Mouse (Mus musculus): ENCODE results near the gene Fggy. TPM values are rescaled to one million over a fixed set of nuclear protein-coding genes. Genes with fewer than 3 reads are reported as not detected.
A peak's percentile ranks its signal among the peaks of the same experiment; 100 is the strongest.

The Fggy gene
- polyA plus RNA-seq, 1 experiment from 2014 or later, result 8.2 TPM

DNA sequence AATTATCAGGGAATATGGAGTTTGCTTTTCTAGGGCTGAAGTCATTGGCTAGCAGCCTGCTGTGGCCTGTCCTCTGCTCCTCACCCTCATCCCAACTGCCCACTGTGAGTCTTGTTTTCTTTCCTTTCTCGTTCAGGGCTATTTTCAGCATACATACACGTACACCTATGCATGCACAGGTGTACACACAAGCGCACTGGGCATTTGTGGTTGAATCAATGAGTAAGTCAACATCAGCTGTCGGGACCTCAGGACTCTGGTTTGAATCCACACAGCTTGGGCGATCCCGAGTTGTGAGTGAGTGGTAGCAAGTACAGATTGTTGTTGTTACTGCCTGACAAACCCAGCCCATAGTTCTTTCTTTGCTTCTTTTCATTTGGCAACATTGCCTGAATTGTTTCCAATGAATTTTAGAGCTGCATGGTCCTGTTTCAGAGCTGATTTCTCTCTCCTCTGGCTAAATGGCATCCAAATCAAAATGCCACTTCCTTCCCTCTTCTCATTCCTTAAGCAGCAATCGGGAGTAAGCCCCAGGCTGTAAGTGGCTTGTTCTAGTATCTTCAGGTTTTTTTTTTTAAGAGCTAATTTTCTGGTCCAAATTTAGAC, 109.1 kb downstream of the Fggy start:
- DNase-seq (ENCODE audit: low spot score, missing footprints) (no peak), ATAC-seq (ENCODE audit: low FRiP score) (no peak)
- H3K4me1 ChIP-seq (ENCODE audit: control insufficient read depth, insufficient read depth, low read length), result no peaks in the 10 kb centered on the region
- H3K36me3 ChIP-seq (ENCODE audit: control insufficient read depth, insufficient read depth, low read length), result no peaks in the 10 kb centered on the region
- no peak overlapping the region for H3K9ac ChIP-seq (ENCODE audit: low read length)
- no peaks in the 10 kb centered on the region for H3K9me3 ChIP-seq (ENCODE audit: control insufficient read depth, low read length)
- no peak overlapping the region for H3K4me2 ChIP-seq
- no peak overlapping the region for H3K4me3 ChIP-seq (ENCODE audit: low read depth, low read length)
- no peaks in the 10 kb centered on the region for H3K27me3 ChIP-seq (ENCODE audit: control insufficient read depth, insufficient read depth, low read length)
- no peak overlapping the region for H3K27ac ChIP-seq (ENCODE audit: low read depth, low read length)
- WGBS, result 85% methylated on average over 7 of the region's 7 CpGs

- H3K4me1 ChIP-seq (ENCODE audit: control insufficient read depth, insufficient read depth, low read length), result no peaks in the 10 kb centered on the region
- no peaks in the 10 kb centered on the region for H3K36me3 ChIP-seq (ENCODE audit: control insufficient read depth, insufficient read depth, low read length)
- 87% methylated on average over 2 of the region's 2 CpGs for WGBS
- H3K27ac ChIP-seq (ENCODE audit: low read depth, low read length), result no peak overlapping the region
- H3K9ac ChIP-seq (ENCODE audit: low read length), result no peak overlapping the region
- DNase-seq (ENCODE audit: low spot score, missing footprints) (no peak), ATAC-seq (ENCODE audit: low FRiP score) (no peak)
- H3K4me2 ChIP-seq, result no peak overlapping the region
- H3K9me3 ChIP-seq (ENCODE audit: control insufficient read depth, low read length), result no peaks in the 10 kb centered on the region
- no peak overlapping the region for H3K4me3 ChIP-seq (ENCODE audit: low read depth, low read length)
- no peaks in the 10 kb centered on the region for H3K27me3 ChIP-seq (ENCODE audit: control insufficient read depth, insufficient read depth, low read length)
Observed at GRCm38 (mm10) chr4:95666896-95667295, 109.6 kb downstream of the Fggy start.

DNA sequence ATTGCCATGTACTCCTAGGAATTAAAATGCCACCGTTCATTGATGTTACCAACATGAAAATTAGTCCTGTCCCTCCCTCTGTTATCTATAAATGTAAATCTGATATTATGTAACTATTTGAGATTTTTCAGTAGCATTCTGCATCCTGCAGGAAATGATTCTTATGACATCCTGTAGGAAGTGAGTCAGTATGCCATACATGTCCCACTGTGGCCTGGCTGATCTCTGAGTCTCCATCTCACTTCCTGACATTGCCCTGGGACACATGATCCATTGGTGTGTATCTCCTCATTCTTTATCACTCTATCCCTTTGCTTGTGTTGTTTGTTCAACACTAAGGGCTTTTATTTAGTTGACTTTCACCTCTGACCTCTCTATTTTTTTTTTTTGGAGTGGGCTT, 110.3 kb downstream of the Fggy start:
- no peaks in the 10 kb centered on the region for H3K9me3 ChIP-seq (ENCODE audit: control insufficient read depth, low read length)
- no peak for ATAC-seq (ENCODE audit: low FRiP score)
- H3K4me1 ChIP-seq (ENCODE audit: control insufficient read depth, insufficient read depth, low read length), result no peaks in the 10 kb centered on the region
- H3K4me3 ChIP-seq (ENCODE audit: low read depth, low read length), result no peak overlapping the region
- H3K36me3 ChIP-seq (ENCODE audit: control insufficient read depth, insufficient read depth, low read length), result no peaks in the 10 kb centered on the region
- H3K9ac ChIP-seq (ENCODE audit: low read length), result no peak overlapping the region
- no peaks in the 10 kb centered on the region for H3K27me3 ChIP-seq (ENCODE audit: control insufficient read depth, insufficient read depth, low read length)
- no peak for DNase-seq (ENCODE audit: low spot score, missing footprints)
- H3K4me2 ChIP-seq, result no peak overlapping the region
- H3K27ac ChIP-seq (ENCODE audit: low read depth, low read length), result no peak overlapping the region
- 94% methylated on average over 1 of the region's 1 CpGs for WGBS

DNA sequence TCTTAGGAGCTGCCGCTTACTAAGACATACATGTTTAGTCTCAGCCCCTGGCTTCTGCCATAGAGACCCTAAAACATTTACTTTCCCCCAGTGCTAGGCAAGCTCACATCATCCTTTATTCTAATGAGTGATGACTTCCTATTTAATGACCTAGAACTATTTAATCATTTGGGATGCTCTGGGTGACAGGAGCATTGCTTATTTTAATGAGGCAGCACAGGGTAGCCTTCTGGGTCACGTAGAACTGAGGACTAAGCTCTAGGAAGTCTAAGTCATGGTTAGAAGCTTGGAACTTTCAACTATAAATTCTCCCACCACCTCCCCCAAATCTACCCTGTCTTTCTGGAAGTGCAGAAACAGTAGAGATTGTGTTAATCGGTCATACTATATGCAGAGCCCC, 111.2 kb downstream of the Fggy start:
- no peak for DNase-seq (ENCODE audit: low spot score, missing footprints)
- WGBS, result 89% methylated on average over 3 of the region's 3 CpGs
- no peak overlapping the region for H3K4me3 ChIP-seq (ENCODE audit: low read depth, low read length)
- no peaks in the 10 kb centered on the region for H3K9me3 ChIP-seq (ENCODE audit: control insufficient read depth, low read length)
- no peaks in the 10 kb centered on the region for H3K36me3 ChIP-seq (ENCODE audit: control insufficient read depth, insufficient read depth, low read length)
- no peak overlapping the region for H3K27ac ChIP-seq (ENCODE audit: low read depth, low read length)
- H3K27me3 ChIP-seq (ENCODE audit: control insufficient read depth, insufficient read depth, low read length), result no peaks in the 10 kb centered on the region
- H3K4me1 ChIP-seq (ENCODE audit: control insufficient read depth, insufficient read depth, low read length), result no peaks in the 10 kb centered on the region
- no peak overlapping the region for H3K9ac ChIP-seq (ENCODE audit: low read length)
- ATAC-seq (ENCODE audit: low FRiP score), result no peak
- H3K4me2 ChIP-seq, result no peak overlapping the region

- Histone ChIP-seq H3K4me2 (no peak overlapping the region), H3K9ac (ENCODE audit: low read length) (no peak overlapping the region), H3K36me3 (ENCODE audit: control insufficient read depth, insufficient read depth, low read length) (no peaks in the 10 kb centered on the region), H3K27me3 (ENCODE audit: control insufficient read depth, insufficient read depth, low read length) (no peaks in the 10 kb centered on the region), H3K9me3 (ENCODE audit: control insufficient read depth, low read length) (no peaks in the 10 kb centered on the region), H3K4me1 (ENCODE audit: control insufficient read depth, insufficient read depth, low read length) (no peaks in the 10 kb centered on the region), H3K4me3 (ENCODE audit: low read depth, low read length) (no peak overlapping the region), H3K27ac (ENCODE audit: low read depth, low read length) (no peak overlapping the region)
- ATAC-seq (ENCODE audit: low FRiP score) (no peak), DNase-seq (ENCODE audit: low spot score, missing footprints) (no peak)
- 68% methylated on average over 2 of the region's 2 CpGs for WGBS
Observed at GRCm38 (mm10) chr4:95669336-95669735, 112.0 kb downstream of the Fggy start.

GRCm38 (mm10) chr4:95670559-95670958, 113.3 kb downstream of the Fggy start:
- H3K36me3 ChIP-seq (ENCODE audit: control insufficient read depth, insufficient read depth, low read length), result no peaks in the 10 kb centered on the region
- WGBS, result 80% methylated on average over 3 of the region's 3 CpGs
- H3K27ac ChIP-seq (ENCODE audit: low read depth, low read length), result no peak overlapping the region
- no peaks in the 10 kb centered on the region for H3K4me1 ChIP-seq (ENCODE audit: control insufficient read depth, insufficient read depth, low read length)
- no peaks in the 10 kb centered on the region for H3K27me3 ChIP-seq (ENCODE audit: control insufficient read depth, insufficient read depth, low read length)
- ATAC-seq (ENCODE audit: low FRiP score) (no peak), DNase-seq (ENCODE audit: low spot score, missing footprints) (no peak)
- H3K9me3 ChIP-seq (ENCODE audit: control insufficient read depth, low read length), result no peaks in the 10 kb centered on the region
- H3K9ac ChIP-seq (ENCODE audit: low read length), result no peak overlapping the region
- H3K4me2 ChIP-seq, result no peak overlapping the region
- no peak overlapping the region for H3K4me3 ChIP-seq (ENCODE audit: low read depth, low read length)

DNA sequence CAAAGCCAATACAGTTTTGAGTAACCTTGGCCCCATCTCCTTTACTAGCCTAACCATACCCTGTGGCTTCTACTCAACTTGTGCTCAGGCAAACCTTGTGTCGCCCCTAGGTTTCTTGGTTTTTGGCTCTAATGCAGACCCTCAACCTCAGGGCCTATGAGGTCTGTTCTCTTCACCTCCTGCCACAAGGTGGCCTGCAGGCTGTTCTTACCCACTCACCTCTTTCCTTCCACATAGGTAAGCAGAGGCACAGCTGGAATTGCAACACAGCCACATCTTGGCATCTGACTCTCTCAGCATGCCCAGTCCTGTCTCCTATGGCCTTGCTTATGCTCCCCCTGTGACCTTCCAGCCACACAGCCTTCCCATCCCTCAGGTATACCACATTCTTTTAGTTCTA, 114.7 kb downstream of the Fggy start:
- H3K4me1 ChIP-seq (ENCODE audit: control insufficient read depth, insufficient read depth, low read length), result no peaks in the 10 kb centered on the region
- no peaks in the 10 kb centered on the region for H3K36me3 ChIP-seq (ENCODE audit: control insufficient read depth, insufficient read depth, low read length)
- no peak overlapping the region for H3K9ac ChIP-seq (ENCODE audit: low read length)
- 78% methylated on average over 1 of the region's 1 CpGs for WGBS
- H3K9me3 ChIP-seq (ENCODE audit: control insufficient read depth, low read length), result no peaks in the 10 kb centered on the region
- no peak overlapping the region for H3K4me3 ChIP-seq (ENCODE audit: low read depth, low read length)
- H3K27ac ChIP-seq (ENCODE audit: low read depth, low read length), result no peak overlapping the region
- H3K4me2 ChIP-seq, result no peak overlapping the region
- H3K27me3 ChIP-seq (ENCODE audit: control insufficient read depth, insufficient read depth, low read length), result no peaks in the 10 kb centered on the region
- ATAC-seq (ENCODE audit: low FRiP score), result no peak
- no peak for DNase-seq (ENCODE audit: low spot score, missing footprints)

DNA sequence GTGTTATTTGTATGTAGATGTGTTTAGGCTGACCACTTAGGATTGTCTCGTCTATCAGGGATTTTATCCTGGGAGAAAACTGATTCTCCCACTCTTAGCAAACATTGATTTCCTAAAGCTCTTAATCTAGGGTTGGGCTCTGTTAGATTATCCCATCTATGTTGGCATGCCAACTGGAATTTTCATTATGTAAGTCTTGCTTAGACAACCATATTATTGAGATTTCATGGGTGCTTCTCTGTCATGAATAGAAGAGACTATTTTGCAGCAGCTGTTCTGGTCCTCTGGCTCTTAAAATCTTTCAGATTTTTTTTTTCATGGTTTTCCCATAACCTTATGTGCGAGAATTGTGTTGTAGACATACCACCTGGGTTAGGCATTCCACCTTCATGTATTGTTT, 119.1 kb downstream of the Fggy start:
- Histone ChIP-seq H3K4me3 (ENCODE audit: low read depth, low read length) (no peak overlapping the region), H3K27me3 (ENCODE audit: control insufficient read depth, insufficient read depth, low read length) (no peaks in the 10 kb centered on the region), H3K4me2 (no peak overlapping the region), H3K4me1 (ENCODE audit: control insufficient read depth, insufficient read depth, low read length) (no peaks in the 10 kb centered on the region), H3K27ac (ENCODE audit: low read depth, low read length) (no peak overlapping the region), H3K36me3 (ENCODE audit: control insufficient read depth, insufficient read depth, low read length) (no peaks in the 10 kb centered on the region), H3K9ac (ENCODE audit: low read length) (no peak overlapping the region), H3K9me3 (ENCODE audit: control insufficient read depth, low read length) (no peaks in the 10 kb centered on the region)
- WGBS, result 65% methylated on average over 2 of the region's 2 CpGs
- peak; percentile 31 for ATAC-seq (ENCODE audit: low FRiP score)
- no peak for DNase-seq (ENCODE audit: low spot score, missing footprints)

- peaks cover 13% of the 10 kb centered on the region for H3K4me1 ChIP-seq (ENCODE audit: control insufficient read depth, insufficient read depth, low read length)
- no peak overlapping the region for H3K9ac ChIP-seq (ENCODE audit: low read length)
- DNase-seq (ENCODE audit: low spot score, missing footprints), result no peak
- H3K4me2 ChIP-seq, result no peak overlapping the region
- no peak overlapping the region for H3K4me3 ChIP-seq (ENCODE audit: low read depth, low read length)
- H3K9me3 ChIP-seq (ENCODE audit: control insufficient read depth, low read length), result no peaks in the 10 kb centered on the region
- no peak overlapping the region for H3K27ac ChIP-seq (ENCODE audit: low read depth, low read length)
- ATAC-seq (ENCODE audit: low FRiP score), result no peak
- WGBS, result 83% methylated on average over 5 of the region's 5 CpGs
- H3K27me3 ChIP-seq (ENCODE audit: control insufficient read depth, insufficient read depth, low read length), result no peaks in the 10 kb centered on the region
- no peaks in the 10 kb centered on the region for H3K36me3 ChIP-seq (ENCODE audit: control insufficient read depth, insufficient read depth, low read length)
Observed at GRCm38 (mm10) chr4:95680756-95681449, 123.6 kb downstream of the Fggy start.
